Mouse (Mus musculus): Measurements from ENCODE around the gene Diras2. TPM values are rescaled to one million over a fixed set of nuclear protein-coding genes. Genes with fewer than 3 reads are reported as not detected.

Diras2 gene
- polyA plus RNA-seq, 1 experiment = 0.91 TPM

DNA sequence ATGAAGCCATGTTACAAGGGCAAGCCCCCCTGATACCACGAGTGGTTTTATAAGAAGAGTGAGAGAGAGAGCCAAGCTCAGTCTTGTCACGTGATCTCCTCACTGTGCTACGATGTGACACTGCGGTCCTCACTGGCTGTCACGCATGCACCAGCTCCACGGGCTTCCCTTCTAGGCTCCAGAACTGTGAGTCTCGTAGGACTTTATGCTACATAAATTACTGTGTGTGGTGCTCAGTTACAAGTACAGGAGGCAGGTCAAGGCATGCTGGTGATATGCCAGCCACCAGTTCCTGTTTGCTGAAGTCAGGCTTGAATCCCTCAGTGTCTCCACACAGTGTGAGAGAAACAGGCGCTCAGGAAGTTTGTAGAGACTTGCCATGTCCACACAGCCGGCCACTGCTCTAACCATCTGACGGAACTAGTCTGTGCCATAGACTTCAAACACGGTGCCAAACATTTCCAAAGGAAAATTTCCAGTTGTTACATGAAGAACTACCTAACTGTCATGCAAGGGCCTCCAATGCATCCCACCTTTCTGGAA lies 76.3 kb downstream of the Diras2 start:
- H3K4me3 ChIP-seq (ENCODE audit: insufficient read depth, low read length) = no peak overlapping the region
- no peak for TF ChIP-seq POLR2A (IDR thresholded peaks at IDR 0.05; ENCODE audit: borderline replicate concordance, low read depth, low read length)
- no peak for TF ChIP-seq CTCF (IDR thresholded peaks at IDR 0.05; ENCODE audit: low read depth, low read length)
- no peaks in the 10 kb centered on the region for H3K4me1 ChIP-seq (ENCODE audit: control insufficient read depth, insufficient read depth, low read length)
- H3K27ac ChIP-seq (ENCODE audit: insufficient read depth, low read depth, low read length) = no peak overlapping the region

Other genes starting within 250 kb of the Diras2 start
- gene Syk, start 51.9 kb upstream of the Diras2 start, polyA plus RNA-seq (2012; ENCODE audit: insufficient read depth, insufficient read length, missing spikeins) = 182 and 184 TPM in 2 replicates